Mouse (Mus musculus) yolk sac, embryonic 10.5 days (tissue): Measurements from ENCODE around the gene Rab34.
"Not testable (repeated sequence)": the region's sequence is repeated elsewhere in the genome, so short reads cannot be mapped to it uniquely, and the experiment has no call there.

Experiments
- DNase-seq: peaks from one replicate; pipeline ENCODE4 v3.0.0-alpha.2; 2017; ENCODE audit warnings: low spot score

Gene Rab34

DNA sequence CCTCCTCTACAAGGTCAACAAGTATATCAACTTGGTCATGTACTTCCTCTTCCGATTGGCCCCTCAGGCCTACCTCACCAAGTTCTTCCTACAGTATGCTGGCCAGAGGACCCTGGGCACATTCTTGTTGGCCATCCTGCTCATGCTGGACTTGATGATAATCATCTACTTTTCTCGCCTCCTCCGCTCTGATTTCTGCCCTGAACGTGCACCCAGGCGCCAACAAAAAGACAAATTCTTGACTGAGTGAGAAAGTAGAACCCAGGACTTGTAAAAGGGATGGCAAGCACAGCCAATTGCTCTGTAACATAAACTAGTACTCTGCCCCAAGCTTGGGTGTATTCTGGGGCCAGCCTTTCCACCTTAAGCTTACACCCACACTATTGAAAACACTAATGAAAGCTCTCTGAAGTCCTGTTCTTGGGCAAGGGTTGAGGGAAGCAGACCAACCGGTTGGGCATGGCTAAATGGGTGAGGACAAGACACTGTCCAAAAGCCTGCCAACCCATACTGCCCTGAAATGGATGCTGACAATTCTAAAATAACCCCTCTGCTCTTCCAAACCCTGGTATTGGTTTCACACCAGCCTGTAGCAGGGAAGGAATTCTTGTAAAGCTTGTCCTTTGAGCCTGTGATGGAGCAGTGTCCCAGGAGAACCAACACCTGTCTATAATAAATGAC is 8.0 kb upstream of the Rab34 start:
- no peak for DNase-seq

DNA sequence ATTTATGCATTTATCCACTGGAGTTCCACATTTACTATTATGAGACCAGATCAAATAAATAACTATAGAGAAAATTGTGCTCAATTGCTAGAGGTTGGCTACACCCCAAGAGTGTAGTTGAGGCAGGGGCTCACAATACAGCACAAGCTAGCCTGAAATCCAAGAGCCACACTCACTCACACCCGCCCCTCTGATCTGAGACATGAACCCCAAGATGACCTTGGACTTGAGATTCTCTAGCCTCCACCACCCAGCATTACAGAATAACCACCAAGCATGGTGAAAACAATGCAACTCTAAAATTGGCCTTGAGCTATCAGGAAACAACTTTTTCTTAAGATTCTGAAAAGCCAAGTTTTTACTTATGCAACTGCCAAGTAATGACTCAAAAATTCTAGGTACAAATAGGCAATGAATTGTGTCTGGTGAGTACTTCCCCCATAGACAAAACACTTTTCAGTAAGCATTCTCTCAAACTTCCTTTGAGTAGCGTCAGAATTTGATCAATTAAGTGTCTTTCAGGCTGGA is 6.3 kb upstream of the Rab34 start:
- DNase-seq, result no peak

DNA sequence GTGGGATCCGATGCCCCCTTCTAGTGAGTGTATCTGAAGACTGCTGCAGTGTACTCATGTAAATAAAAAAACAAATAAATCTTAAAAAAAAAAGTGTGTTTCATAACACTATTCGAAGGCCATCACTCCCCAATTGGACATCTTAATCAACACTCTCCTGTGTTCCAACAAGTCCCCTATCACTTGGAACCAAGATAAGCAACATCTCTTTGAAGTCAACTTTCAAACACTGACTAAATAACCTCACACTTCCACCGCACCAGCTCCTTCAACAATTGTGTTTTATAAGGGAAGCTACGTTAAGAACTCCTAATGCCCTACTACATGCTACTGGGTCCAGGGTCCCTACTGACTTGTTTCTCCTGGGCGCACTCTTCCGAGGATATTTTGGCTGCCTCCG is 5.8 kb upstream of the Rab34 start:
- no peak for DNase-seq

DNA sequence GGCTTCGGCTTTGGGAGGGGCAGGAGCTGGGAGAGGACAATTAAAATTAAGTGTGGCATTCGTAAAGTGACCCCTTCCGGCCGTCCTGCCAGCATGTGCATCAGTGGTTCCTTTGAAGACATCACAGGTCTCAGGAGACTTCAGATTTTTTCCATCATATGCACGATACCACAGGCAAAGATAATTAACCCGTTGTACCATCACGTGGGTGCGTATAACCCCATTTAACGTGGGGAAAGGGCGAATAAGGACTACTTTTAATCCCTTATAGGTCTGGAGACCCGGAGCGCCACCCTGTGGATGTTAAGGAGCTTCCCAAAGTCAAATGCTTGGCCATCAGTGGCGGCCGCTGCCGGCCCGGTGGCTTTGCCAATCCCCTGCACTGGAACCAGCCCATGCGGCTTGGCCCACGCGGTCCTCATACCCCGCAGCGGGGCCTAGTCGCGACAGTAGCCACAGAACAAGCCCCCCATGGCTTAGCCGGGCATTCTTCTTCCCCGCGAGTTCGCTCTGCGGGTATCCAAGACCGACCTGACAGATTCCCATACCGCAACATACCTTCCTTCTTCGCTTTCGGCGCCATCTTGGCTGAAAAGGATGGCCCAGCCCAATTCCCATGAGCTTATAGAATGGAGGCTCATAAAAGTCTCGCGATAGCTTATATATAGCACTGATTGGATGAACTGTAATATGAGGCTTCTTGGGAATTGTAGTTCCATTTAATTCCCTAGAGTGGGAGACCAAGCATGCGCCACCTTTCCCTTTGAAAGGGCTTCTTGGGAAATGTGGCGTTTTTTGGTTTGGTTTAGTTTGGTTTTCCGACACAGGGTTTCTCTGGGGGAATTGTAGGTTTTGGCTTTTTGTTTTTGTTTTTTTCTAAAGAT is 5.0 kb upstream of the Rab34 start, which contains the start of gene Rpl23a:
Rpl23a (minus strand) TSS at position 624 of the 884 bp plus-strand sequence.
- DNase-seq, result peak; percentile 93

- DNase-seq, result no peak
Observed at GRCm38 (mm10) chr11:78183884-78184514, 4.2 kb upstream of the Rab34 start.

DNA sequence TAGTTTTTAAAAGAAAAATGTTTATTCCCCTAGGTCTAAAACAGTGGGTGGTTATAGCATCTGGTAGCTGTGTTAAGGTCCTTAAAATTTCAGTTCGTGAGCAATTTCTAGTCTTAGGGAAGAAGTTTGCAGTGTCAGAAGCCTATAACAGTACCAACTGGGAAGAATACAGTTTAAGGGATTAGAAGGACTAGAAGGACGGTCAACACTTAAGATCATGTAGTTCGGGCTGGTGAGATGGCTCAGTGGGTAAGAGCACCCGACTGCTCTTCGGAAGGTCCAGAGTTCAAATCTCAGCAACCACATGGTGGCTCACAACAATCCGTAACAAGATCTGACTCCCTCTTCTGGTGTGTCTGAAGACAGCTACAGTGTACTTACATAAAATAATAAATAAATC is 3.5 kb upstream of the Rab34 start:
- not testable (repeated sequence) for DNase-seq

- peak; percentile 83 for DNase-seq
Observed at GRCm38 (mm10) chr11:78189234-78190040, 1.2 kb downstream of the Rab34 start.

DNA sequence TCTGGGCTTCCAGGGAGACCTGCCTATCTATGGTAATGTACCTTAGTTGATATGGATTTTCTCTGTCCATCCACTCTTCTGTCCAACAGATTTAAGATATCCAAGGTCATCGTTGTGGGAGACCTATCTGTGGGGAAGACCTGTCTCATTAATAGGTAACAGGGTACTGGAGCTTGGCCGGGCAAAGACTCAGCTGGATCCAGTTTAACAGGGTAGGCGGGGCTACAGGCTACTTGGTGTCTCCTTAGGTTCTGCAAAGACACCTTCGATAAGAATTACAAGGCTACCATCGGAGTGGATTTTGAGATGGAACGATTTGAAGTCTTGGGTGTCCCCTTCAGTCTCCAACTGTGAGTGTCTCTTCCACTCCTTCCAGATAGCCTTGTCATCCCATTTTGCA is 1.8 kb downstream of the Rab34 start:
- no peak for DNase-seq

DNA sequence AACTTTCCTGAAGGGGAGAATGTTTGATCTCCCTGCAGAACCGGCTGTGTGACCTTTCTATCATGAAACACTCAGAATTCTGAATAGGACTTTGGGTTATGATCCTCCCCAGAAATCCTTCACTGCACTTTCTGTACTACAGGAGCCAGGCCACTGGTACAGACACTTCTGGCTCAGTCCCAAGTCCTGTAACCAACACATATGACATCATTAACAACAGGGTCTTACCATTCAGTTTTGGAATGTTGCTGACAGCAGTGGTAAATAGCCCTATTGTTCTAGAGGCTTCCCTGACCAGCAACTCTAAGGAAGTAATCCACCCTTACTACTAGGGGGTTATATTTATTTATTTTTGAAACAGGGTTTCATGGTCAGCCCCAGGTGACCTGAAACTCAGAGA is 4.9 kb downstream of the Rab34 start, which contains the start of gene Proca1:
Proca1 (plus strand) TSS at position 280 of the 400 bp plus-strand sequence.
- DNase-seq, result no peak

- DNase-seq, result peak; percentile 89
Observed at GRCm38 (mm10) chr11:78194411-78195100, 6.3 kb downstream of the Rab34 start.

GRCm38 (mm10) chr11:78195101-78195863 is 7.1 kb downstream of the Rab34 start:
- DNase-seq, result no peak

DNA sequence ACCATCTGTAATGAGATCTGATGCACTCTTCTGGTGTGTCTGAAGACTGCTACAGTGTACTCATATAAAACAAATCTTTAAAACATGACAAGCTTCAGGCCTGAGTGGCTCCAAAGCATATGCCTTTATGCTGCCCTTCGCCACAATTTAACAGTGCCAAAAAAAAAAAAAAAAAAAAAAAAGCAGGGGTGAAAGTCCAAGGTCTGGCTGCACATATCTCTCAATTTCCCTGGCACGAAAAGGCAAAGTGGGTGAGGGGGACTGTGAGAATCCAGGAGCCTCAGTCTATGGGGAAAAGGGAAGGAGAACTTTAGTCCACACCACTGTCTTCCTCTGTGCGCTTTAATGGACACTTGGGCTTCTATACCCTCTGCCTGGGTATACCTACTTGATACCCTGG is 14.1 kb downstream of the Rab34 start:
- DNase-seq, result no peak

DNA sequence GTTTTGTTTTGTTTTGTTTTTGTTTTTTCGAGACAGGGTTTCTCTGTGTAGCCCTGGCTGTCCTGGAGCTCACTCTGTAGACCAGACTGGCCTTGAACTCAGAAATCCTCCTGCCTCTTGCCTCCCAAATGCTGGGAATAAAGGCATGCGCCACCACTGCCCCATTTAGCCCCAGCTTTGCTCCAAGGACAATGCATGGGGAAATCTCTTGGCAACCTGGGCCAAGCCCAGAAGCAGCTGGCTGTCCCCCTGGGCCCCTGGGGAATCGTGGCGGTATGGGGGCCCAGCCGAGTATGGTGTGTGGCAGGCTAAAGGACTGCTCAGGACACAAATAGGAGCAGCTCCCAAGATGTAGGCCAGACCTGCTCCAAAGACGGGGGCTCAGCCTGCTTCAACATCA is 16.1 kb downstream of the Rab34 start:
- no peak for DNase-seq

- DNase-seq, result no peak
Observed at GRCm38 (mm10) chr11:78205361-78206206, 17.4 kb downstream of the Rab34 start.

DNA sequence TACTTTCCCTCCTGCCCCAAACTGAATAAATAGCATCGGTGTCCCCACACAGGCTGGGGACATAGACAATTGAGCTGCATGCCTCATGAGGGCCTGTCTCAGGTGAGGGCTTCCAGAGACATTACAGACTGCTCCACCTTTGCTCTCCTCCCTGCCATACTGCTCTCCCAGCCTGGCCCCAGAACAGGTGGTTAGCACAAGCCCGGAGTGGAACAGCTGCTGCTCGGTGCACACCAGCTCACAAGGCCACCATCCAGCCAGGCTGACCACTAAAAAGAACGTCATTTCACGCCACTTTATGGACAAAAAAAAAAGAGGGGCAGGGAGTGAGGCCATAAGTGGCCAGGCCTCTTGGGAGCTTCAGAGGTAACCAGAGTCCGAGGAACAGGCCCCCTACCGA is 19.0 kb downstream of the Rab34 start:
- no peak for DNase-seq

DNA sequence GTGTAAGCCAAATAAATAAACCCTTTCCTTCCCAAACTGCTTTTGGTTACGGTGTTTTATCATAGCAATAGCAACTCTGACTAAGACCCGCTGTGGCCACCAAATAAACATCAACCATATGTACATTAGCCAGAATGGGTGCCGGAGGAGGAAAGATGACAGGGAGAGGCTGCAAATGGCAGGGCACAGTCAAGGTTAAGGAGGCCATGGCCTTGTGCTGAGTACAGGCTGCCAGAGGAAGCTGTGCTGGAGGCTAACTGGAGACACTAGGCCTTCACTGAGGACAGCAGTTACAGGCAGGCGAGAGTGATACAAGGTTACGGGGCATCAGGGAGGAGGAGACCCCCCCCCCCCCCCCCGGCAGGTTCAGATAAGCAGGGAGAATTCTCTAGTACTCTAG is 21.7 kb downstream of the Rab34 start:
- DNase-seq, result no peak

GRCm38 (mm10) chr11:78210615-78211014 is 22.4 kb downstream of the Rab34 start:
- no peak for DNase-seq

GRCm38 (mm10) chr11:78211513-78211912 is 23.3 kb downstream of the Rab34 start:
- no peak for DNase-seq

DNA sequence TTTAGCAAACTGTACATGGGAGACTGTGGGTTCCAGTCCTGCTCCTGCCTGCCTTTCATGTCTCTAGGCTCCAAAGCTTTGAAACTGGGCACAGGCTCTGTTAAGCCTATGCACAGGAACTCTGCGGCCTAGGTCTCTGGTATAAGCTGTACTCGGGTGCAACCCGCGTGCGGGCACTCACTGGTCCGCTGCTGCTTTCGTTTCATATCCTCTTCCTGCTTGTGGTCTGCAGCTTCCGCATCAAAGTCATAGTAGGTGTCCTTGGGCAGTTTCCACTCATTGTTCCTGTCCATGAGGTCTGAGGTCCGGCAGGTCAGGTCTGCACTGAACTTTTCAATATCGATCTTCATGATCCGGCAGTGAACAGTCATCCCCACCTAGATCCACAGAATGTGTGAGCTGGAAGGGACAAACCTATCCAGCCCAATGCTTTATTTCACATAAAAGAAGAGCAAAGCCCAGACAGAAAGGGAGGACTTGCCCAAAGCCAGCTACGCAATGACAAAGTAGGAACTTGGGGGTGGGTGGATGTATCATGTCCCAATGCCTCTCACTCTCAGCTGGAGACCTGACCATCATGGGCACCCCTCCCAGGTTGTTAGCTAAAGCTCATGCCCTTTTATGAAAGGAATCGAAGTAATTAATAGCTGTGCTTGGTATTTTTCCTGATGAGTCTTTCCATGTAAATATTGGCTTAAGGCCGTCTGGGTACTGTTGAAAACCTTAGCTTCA is 25.0 kb downstream of the Rab34 start:
- no peak for DNase-seq
